Mouse (Mus musculus) midbrain, postnatal 0 days (tissue): ENCODE measurements around the gene F930015N05Rik. TPM values are rescaled to one million over a fixed set of nuclear protein-coding genes. Genes with fewer than 3 reads are reported as not detected.

ENCODE experiments used
- ATAC-seq: fragments of 200-750 bp; cut with Nextera tagmentation; 2 replicates; pipeline ENCODE4 v1.8.0; 2017; ENCODE audit warnings: moderate number of reproducible peaks, mild to moderate bottlenecking, moderate TSS enrichment, moderate library complexity; ENCODE audit not compliant: low FRiP score
- DNase-seq: peaks from one replicate; pipeline ENCODE4 v3.0.0-alpha.2; 2015; ENCODE audit warnings: low spot score
- H3K27ac ChIP-seq: fragments of 300-500 bp; sonication (generic); 2 replicates; pipeline ENCODE4 v1.5.1; 2014; ENCODE audit warnings: low read depth, mild to moderate bottlenecking, low read length, mixed read lengths
- H3K27me3 ChIP-seq: fragments of 300-500 bp; sonication (generic); 2 replicates; pipeline ENCODE4 v1.6.1; 2014; ENCODE audit warnings: low read length, control low read depth, mixed read lengths; ENCODE audit not compliant: insufficient read depth
- H3K36me3 ChIP-seq: fragments of 300-500 bp; sonication (generic); 2 replicates; pipeline ENCODE4 v1.6.1; 2014; ENCODE audit warnings: low read length, control low read depth, mixed read lengths; ENCODE audit not compliant: insufficient read depth
- H3K4me1 ChIP-seq: fragments of 300-500 bp; sonication (generic); 2 replicates; pipeline ENCODE4 v1.6.1; 2014; ENCODE audit warnings: mild to moderate bottlenecking, control low read depth, antibody characterized with exemption, low read length, mixed read lengths; ENCODE audit not compliant: insufficient read depth
- H3K4me2 ChIP-seq: fragments of 300-500 bp; sonication (generic); 2 replicates; pipeline ENCODE4 v1.6.1; 2014; ENCODE audit warnings: low read depth, mild to moderate bottlenecking, low read length, mixed read lengths; ENCODE audit not compliant: poor library complexity, severe bottlenecking
- H3K4me3 ChIP-seq: fragments of 300-500 bp; sonication (generic); 2 replicates; pipeline ENCODE4 v1.5.1; 2014; ENCODE audit warnings: low read depth, mild to moderate bottlenecking, low read length, moderate library complexity
- H3K9ac ChIP-seq: fragments of 300-500 bp; sonication (generic); replicated peaks from 2 replicates; pipeline ENCODE4 v1.6.1; 2014; ENCODE audit warnings: mild to moderate bottlenecking, low read length, moderate library complexity, mixed read lengths; ENCODE audit not compliant: poor library complexity, severe bottlenecking
- H3K9me3 ChIP-seq: fragments of 300-500 bp; sonication (generic); 2 replicates; pipeline ENCODE4 v1.6.1; 2016; ENCODE audit warnings: low read length, control low read depth
- CTCF ChIP-seq: IDR thresholded peaks from 2 replicates; pipeline ENCODE4 v1.5.1; 2016; ENCODE audit warnings: antibody characterized with exemption, mild to moderate bottlenecking
- WGBS: fragments of 180-500 bp; shearing (Covaris S2); extraction: QIAGEN DNeasy Blood & Tissue Kit; methylation state at CpG from one replicate; pipeline ENCODE4 v1.1.7; 2014; 5-methylcytosine and 5-hydroxymethylcytosine counted together
- polyA plus RNA-seq: library from polyadenylated mRNA; unstranded; fragments of >200 nt; fragmentation: Nextera tagmentation; extraction: Ambion mirVana; gene quantifications from 2 replicates; pipeline ENCODE4 v1.2.1, GENCODE M21; 2015
- total RNA-seq: library from RNA; depleted of rRNA; stranded (reverse); fragments of >200 nt; gene quantifications from 2 replicates; pipeline ENCODE4 v1.2.3, GENCODE M21; 2014

F930015N05Rik gene
- total and polyA plus RNA-seq, 2 experiments from 2014 or later: 1.7 to 2.4 TPM

DNA sequence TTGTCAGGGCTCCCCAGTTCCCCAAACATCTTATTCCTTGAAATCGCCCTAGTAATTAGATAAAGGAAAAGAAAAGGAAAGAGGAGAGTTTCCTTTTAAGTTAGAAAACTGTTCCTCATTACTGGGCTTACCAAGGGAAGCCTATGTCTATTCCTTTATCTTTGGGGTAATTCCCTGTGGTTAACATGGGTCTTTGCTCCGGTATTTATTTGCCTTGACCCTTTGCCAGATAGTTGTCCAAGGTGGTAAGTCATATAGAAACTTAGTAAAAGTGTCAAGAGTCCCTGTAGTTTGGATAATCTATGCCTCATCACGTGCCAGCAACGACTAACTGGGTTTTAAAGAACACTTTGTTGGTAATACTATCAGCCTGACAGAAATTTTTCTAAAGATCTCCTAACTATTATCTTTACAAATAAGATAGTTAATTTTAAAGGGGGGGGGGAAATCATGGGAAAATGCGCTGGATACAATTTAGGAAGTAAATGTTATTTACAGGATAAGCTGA lies 392 bp upstream of the F930015N05Rik start:
- WGBS: 24% methylated on average over 5 of the region's 5 CpGs
- Histone ChIP-seq H3K9me3 (no peaks in the 10 kb centered on the region), H3K4me2 (peak overlapping the region; percentile 98), H3K4me1 (peaks cover 3% of the 10 kb centered on the region; the same call in 1 of the 2 replicates), H3K36me3 (no peaks in the 10 kb centered on the region), H3K27ac (no peak overlapping the region), H3K4me3 (peak overlapping the region; percentile 60), H3K9ac (peak overlapping the region; percentile 65), H3K27me3 (peaks cover 3% of the 10 kb centered on the region; the same call in 1 of the 2 replicates)
- no peak for ATAC-seq
- DNase-seq: no peak
- no peak for TF ChIP-seq CTCF

DNA sequence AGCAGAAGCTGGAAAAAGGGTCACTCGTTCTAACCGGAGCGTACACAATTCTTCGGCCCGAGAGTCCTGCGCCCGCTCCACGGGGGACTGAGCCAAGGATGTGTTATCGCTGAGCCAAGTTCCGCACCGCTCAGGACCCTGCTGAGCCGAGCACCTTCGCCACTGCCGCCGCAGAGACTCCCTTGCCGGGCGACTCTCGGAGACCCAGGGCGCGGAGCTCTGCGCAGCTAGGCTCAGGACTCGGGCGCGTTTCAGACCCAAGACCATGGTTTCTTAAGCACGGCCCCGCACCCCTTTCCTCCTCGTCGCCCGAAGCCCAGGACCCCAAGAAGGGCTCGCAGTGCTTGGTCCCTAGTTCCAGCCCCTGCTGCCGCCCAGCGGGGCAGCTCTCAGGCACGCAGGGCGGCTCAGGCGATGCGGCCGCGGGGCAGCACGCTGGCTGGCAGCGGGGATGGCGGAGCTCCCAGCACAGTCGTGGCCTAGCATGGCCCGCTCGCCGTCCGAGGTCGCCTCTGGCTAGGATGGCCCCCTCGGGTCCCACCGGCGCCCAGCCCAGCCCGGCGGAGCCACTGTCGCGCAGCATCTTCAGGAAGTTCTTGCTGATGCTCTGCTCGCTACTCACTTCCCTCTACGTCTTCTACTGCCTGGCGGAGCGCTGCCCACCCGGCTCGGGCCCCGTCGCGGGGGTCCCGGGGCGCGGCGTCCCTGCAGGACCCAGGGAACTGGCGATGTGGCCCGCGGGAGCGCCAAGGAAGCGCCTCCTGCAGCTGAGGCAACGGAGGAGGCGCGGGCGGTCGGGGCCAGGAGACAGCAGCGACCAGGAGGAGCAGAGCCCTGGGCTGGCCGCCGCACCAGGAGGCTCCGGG lies 674 bp downstream of the F930015N05Rik start:
- Histone ChIP-seq H3K36me3 (no peaks in the 10 kb centered on the region), H3K27ac (peak overlapping the region; percentile 44; the same call in 1 of the 2 replicates), H3K9me3 (no peaks in the 10 kb centered on the region), H3K4me3 (peak overlapping the region; percentile 60), H3K4me2 (peak overlapping the region; percentile 98), H3K4me1 (peaks cover 3% of the 10 kb centered on the region; the same call in 1 of the 2 replicates), H3K27me3 (peaks cover 3% of the 10 kb centered on the region; the same call in 1 of the 2 replicates), H3K9ac (peak overlapping the region; percentile 65)
- under 1% methylated on average over 76 of the region's 81 CpGs for WGBS
- TF ChIP-seq CTCF: no peak
- DNase-seq (no peak), ATAC-seq (peak; percentile 58)

- WGBS: 2% methylated on average over 34 of the region's 36 CpGs
These were observed 1.6 kb downstream of the F930015N05Rik start, which contains the start of gene Hs3st3a1 for GRCm38 (mm10) chr11:64434611-64435545. TSS of gene Hs3st3a1 (plus strand) at chr11:64435332.

DNA sequence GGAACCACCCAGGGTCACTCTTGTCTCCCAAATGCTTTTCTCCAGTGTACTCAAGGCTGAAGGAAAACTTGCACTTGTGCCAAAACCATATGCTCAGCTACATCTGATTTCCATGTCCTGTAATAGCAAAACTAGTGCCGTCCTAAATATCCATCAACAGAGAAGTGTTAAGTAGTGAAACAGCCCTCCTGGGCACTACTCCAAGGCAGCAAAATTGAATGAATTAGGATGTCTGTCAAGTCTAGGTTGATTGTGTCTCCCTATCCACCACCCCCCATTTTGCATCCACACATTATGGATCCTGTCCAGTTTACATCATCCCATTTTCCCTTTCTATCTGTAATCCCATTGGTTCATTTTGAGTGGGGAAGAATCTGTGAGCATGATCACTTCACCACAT lies 17.5 kb downstream of the F930015N05Rik start:
- 66% methylated on average over 1 of the region's 1 CpGs for WGBS
- Histone ChIP-seq H3K4me1 (no peaks in the 10 kb centered on the region), H3K36me3 (no peaks in the 10 kb centered on the region), H3K4me3 (no peak overlapping the region), H3K9me3 (0 out of 2 replicates have a peak, but pooled peaks cover 7% of the 10 kb centered on the region), H3K4me2 (no peak overlapping the region), H3K27me3 (no peaks in the 10 kb centered on the region), H3K27ac (no peak overlapping the region), H3K9ac (no peak overlapping the region)
- ATAC-seq (no peak), DNase-seq (peak; percentile 33)
- TF ChIP-seq CTCF: no peak

More at GRCm38 (mm10) chr11:64434611-64435545, 1.6 kb downstream of the F930015N05Rik start, which contains the start of gene Hs3st3a1:
- peak within 1 kb of the TSS; percentile 44; the same call in 1 of the 2 replicates for H3K27ac ChIP-seq
- TF ChIP-seq CTCF: no peak
- H3K9ac ChIP-seq: peak within 1 kb of the TSS; percentile 65
- H3K27me3 ChIP-seq: peaks cover 3% of the 10 kb centered on the region; the same call in 1 of the 2 replicates
- H3K4me3 ChIP-seq: peak within 1 kb of the TSS; percentile 60
- DNase-seq (peak; percentile 35), ATAC-seq (peak; percentile 58; the same call in 1 of the 2 replicates)
- H3K4me1 ChIP-seq: peaks cover 3% of the 10 kb centered on the region; the same call in 1 of the 2 replicates
- no peaks in the 10 kb centered on the region for H3K36me3 ChIP-seq
- H3K4me2 ChIP-seq: peak within 1 kb of the TSS; percentile 98
- no peaks in the 10 kb centered on the region for H3K9me3 ChIP-seq

DNA sequence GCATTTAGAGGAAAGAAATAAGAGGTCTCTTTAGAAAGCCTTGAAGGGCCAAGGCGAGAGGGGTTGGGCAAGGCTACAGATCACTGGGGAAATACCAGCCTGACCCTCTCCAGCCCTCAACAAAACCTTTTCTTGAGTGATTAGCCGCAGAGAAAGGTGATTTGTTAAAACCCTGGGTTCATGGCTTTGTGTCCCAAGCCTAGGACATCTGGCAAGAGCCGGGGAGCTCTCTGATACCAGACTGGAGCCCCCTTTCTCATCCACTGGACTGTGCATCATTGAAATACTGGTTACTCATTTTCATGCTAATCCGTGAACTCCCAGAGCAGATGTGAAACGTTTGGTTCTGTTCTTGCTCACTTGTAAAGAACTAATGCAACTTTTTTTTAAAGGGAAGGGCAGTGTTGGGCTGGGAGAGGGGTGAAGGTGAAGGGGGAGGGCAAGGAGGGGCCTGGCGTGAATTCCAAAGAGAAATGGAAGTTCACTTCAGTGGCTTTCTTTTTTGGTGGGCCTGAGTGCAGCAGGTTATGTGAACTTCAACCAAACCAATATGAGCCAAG lies 35.8 kb downstream of the F930015N05Rik start:
- H3K9me3 ChIP-seq: no peaks in the 10 kb centered on the region
- no peaks in the 10 kb centered on the region for H3K27me3 ChIP-seq
- H3K4me2 ChIP-seq: no peak overlapping the region
- ATAC-seq: no peak
- no peak for DNase-seq
- WGBS: 35% methylated on average over 6 of the region's 6 CpGs
- no peak for TF ChIP-seq CTCF
- H3K4me3 ChIP-seq: no peak overlapping the region
- no peak overlapping the region for H3K9ac ChIP-seq
- no peak overlapping the region for H3K27ac ChIP-seq
- H3K36me3 ChIP-seq: no peaks in the 10 kb centered on the region
- H3K4me1 ChIP-seq: peaks cover 10% of the 10 kb centered on the region; the same call in 1 of the 2 replicates
